ENCODE assay signal across 30 mouse cellular contexts in the genomic region with DNA sequence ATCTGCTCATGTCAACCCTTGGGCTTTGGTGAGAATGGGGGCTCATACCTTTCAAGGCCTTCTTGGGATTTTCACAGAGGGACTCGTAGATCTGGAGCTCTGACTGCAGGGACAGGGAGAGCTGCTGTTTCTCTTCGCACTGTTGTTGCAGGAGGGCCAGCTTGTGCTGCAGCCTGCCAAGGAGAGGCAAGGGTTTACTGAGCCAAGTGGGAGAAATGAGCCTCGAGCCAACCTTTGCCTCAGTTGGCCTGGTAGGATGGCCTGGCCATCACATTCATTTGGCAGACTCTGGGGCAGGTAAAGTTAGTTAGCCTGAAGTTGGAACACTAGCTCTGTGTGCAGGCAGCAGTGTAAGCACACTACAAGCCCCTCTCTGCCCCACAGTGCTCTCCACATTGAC. TPM values are rescaled to one million over a fixed set of nuclear protein-coding genes. Genes with fewer than 3 reads are reported as not detected.
DNase-seq lines count a peak whose midpoint lies in the region.
"Had no signal": no experiment of that assay in that cellular context is flagged by ENCODE, and none has a peak within 500 bp of the region (broad histone marks: within the 10 kb centered on the region; RNA-seq: fewer than 3 reads in every experiment).

No protein-coding gene starts in this region.

- H3K9me3 ChIP-seq in heart, embryonic 10.5 days = no peaks in the 10 kb centered on the region
- H3K9me3 ChIP-seq: embryonic facial prominence, embryonic 12.5 days; forebrain, embryonic 12.5 days; forebrain, embryonic 15.5 days; heart, embryonic 13.5 days had no signal

- intact Hi-C loops in left cerebral cortex, postnatal 25 days (cut with DNase I) = no loop called here

- no peak overlapping the region for H3K27ac ChIP-seq in heart, embryonic 10.5 days
- H3K27ac ChIP-seq: embryonic facial prominence, embryonic 12.5 days; forebrain, embryonic 12.5 days; forebrain, embryonic 15.5 days; heart, embryonic 13.5 days; hindbrain, embryonic 14.5 days; hindbrain, postnatal 0 days had no signal

- peaks cover 86% of the 10 kb centered on the region for H3K36me3 ChIP-seq in heart, embryonic 10.5 days
- H3K36me3 ChIP-seq: embryonic facial prominence, embryonic 12.5 days; forebrain, embryonic 12.5 days had no signal

- no peaks in the 10 kb centered on the region for H3K27me3 ChIP-seq in heart, embryonic 10.5 days (ENCODE audit: insufficient read depth, poor library complexity, severe bottlenecking)
- H3K27me3 ChIP-seq: embryonic facial prominence, embryonic 12.5 days; forebrain, embryonic 12.5 days; forebrain, embryonic 15.5 days; heart, embryonic 13.5 days had no signal

- peak; percentile 20 for DNase-seq in adrenal gland, adult 2 months
- DNase-seq in adrenal gland, adult 18-20 months (ENCODE audit: low spot score in 2 of 2) = no peak
- DNase-seq in cerebellum, postnatal 10 days = peak; percentile 25 to 39
- no peak for DNase-seq in cerebellum, adult 9-11 months
- DNase-seq in heart, adult 11 months = peak; percentile 90
- no peak for DNase-seq in heart, embryonic 10.5 days (ENCODE audit: low spot score)
- peak; percentile 86 for DNase-seq in adipocyte (ENCODE audit: low spot score)
- no peak for DNase-seq in left cerebral cortex, postnatal 25 days (ENCODE audit: low spot score in 2 of 2)
- DNase-seq: adrenal gland, adult 8-10 months; cerebellum, adult 11 months; cerebellum, adult 2 months; gastrocnemius, postnatal 14 days; heart, postnatal 14 days; heart, postnatal 4 days; kidney, adult 18-20 months had no signal

- H3K4me1 ChIP-seq in heart, embryonic 10.5 days = no peaks in the 10 kb centered on the region
- H3K4me1 ChIP-seq: embryonic facial prominence, embryonic 12.5 days; forebrain, embryonic 12.5 days; forebrain, embryonic 15.5 days; heart, embryonic 13.5 days had no signal

- 71% methylated on average over 3 of the region's 3 CpGs for WGBS in heart, embryonic 10.5 days

- H3K4me3 ChIP-seq in heart, embryonic 10.5 days = no peak overlapping the region
- H3K4me3 ChIP-seq: embryonic facial prominence, embryonic 12.5 days; erythroblast, embryonic 14.5 days; forebrain, embryonic 12.5 days; forebrain, embryonic 15.5 days; heart, embryonic 13.5 days had no signal

RNA-seq across cellular contexts. Expression of a gene that starts 24.6 kb away (rescaled TPM):
- not detected for total RNA-seq in adrenal gland, adult 2 months (2021)
- not detected in 2 replicates for polyA plus RNA-seq in adrenal gland, adult 2 months (2012; rRNA removed)
- not detected for total RNA-seq in adrenal gland, adult 18-20 months (2021)
- not detected in 2 replicates for polyA plus RNA-seq in heart, embryonic 10.5 days (2016; fragmentation: Nextera tagmentation; extraction: Ambion mirVana)
- not detected for total RNA-seq in left cerebral cortex, postnatal 25 days (2021)
- total RNA-seq: adrenal gland, adult 8-10 months; ES-E14; gastrocnemius, postnatal 14 days; gastrocnemius, postnatal 4 days; heart, adult 18-20 months; heart, postnatal 14 days; heart, postnatal 4 days; hindbrain, postnatal 0 days had no signal
- polyA plus RNA-seq: activated CD4-positive, CD25-positive, alpha-beta regulatory T cell, adult 4 months; cerebellum, adult 2 months; embryonic facial prominence, embryonic 12.5 days; erythroblast, embryonic 14.5 days; forebrain, embryonic 12.5 days; forebrain, embryonic 15.5 days; heart, embryonic 13.5 days; heart, embryonic 16.5 days; hindbrain, embryonic 11.5 days; hindbrain, embryonic 14.5 days; hindbrain, postnatal 0 days; inflammation-experienced regulatory T-cells, adult 6 months; intestine, embryonic 16.5 days had no signal

RNA-seq across cellular contexts. Expression of a gene that starts 41.1 kb away (rescaled TPM):
- 1 to 10 TPM; 8.3 to 9.6 TPM for total RNA-seq in adrenal gland, adult 2 months (2021)
- polyA plus RNA-seq in adrenal gland, adult 2 months (2012; rRNA removed) = 3.1 and 3.9 TPM in 2 replicates
- total RNA-seq in adrenal gland, adult 18-20 months (2021) = 10 to 100 TPM in 1 of 2 experiments, 1 to 10 TPM in 1; 8.8 to 13.8 TPM
- 16.2 and 25.6 TPM in 2 replicates for polyA plus RNA-seq in heart, embryonic 10.5 days (2016; fragmentation: Nextera tagmentation; extraction: Ambion mirVana)
- 10 to 100 TPM; 27.9 to 30.6 TPM for total RNA-seq in left cerebral cortex, postnatal 25 days (2021)

Comparison
In these comparisons a context has a peak if more than half of its experiments do, and no peak if none do; other contexts are left out.
1. DNase-seq: peak in adrenal gland, adult 2 months (single experiment), cerebellum, postnatal 10 days (2 of 2), heart, adult 11 months (single experiment) and adipocyte (single experiment); none in adrenal gland, adult 18-20 months (0 of 2), cerebellum, adult 9-11 months (single experiment), heart, embryonic 10.5 days (single experiment) and left cerebral cortex, postnatal 25 days (0 of 2).